Mouse (Mus musculus): ENCODE data around the gene Tpk1. TPM values are rescaled to one million over a fixed set of nuclear protein-coding genes. Genes with fewer than 3 reads are reported as not detected.

The Tpk1 gene
- polyA plus RNA-seq (2016; fragmentation: Nextera tagmentation; extraction: Ambion mirVana), result 4.6 and 4.7 TPM in 2 replicates

DNA sequence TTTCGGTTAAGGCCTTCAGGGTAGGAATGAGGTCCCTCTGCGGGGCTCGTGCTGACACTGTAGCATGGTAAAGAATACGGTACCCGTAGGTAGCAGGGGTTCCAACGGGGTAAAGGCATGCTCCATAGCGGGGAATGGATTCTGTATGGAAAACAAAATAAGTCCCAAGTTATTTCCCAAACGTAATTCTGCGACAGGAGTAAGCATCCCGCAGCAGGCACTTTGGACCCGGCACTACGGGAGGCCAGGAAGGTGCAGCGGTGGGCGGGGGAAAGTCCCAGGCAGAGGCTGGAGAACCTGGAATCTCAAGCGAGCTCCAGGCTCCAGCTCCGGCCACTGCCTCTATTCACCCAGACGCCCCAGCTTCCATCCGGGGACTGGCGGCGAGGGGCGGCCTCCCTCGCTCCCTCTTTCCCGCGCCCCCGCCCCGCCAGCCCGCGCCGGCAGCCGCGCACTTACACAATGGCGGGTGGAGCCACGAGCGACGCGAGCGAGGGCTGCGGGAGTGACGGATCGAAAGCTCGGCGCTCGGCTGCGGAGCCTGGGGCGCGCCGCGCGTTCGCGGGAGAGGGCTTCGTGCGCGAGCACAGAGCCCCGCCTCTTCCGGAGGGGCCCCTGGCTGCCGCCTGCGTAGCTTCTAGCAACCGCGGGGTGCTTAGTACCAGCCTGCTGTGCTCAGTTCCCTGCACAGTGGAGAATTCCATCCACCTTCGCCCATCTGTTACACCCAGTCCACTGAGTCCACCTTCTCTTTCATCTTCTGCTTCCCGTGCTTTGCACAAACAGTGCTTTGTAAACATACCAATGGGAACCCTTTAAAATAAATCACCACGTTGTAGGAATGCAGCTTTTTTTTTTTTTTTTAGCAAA is at the start of gene Tpk1:
Tpk1 (minus strand) TSS at position 602 of the 870 bp plus-strand sequence.
- H3K36me3 ChIP-seq, result no peaks in the 10 kb centered on the region
- under 1% methylated on average over 62 of the region's 63 CpGs for WGBS

DNA sequence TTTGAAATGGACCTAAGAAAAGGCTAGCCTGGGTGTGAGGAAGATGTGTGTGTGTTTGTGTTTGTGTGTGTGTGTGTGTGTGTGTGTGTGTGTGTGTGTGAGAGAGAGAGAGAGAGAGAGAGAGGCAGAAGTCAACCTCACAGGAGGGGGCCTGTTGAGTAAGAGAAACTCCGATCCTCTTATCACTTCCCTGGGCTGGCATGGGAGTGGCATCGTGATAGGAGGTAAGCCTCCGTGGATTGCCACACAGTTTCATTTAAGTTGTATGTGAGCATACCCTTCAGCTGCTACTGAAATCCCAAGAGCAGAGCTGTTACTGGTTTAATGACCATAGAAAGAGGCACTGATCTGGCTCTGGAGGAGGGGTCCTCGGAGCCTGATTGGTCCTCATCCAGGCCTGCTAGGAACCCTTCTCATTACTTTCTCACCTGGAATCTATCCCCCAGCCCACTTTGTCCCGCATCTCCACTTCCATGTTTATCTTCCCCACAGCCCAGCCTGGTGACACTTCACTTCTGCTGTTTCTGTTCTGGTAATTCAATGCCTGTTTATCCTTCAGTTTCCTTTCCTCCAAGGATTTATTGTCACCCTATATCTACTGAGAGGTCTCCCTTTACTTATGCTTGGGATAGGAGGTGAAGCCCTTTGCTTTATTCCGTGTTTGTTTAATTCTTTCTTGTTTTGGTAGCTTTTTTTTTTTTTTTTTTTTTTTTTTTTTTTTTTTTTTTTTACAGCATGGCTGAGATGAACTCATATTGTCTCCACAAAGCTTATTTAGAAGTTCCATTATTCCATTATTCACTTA is 36.9 kb upstream of the Tpk1 start:
- Histone ChIP-seq H3K36me3 (no peaks in the 10 kb centered on the region), H3K27me3 (ENCODE audit: low read depth, poor library complexity, severe bottlenecking) (no peaks in the 10 kb centered on the region), H3K4me1 (no peaks in the 10 kb centered on the region), H3K27ac (replicated peaks) (no peak overlapping the region), H3K9me3 (replicated peaks) (no peaks in the 10 kb centered on the region), H3K4me3 (no peak overlapping the region)
- WGBS, result 76% methylated on average over 6 of the region's 6 CpGs
- no peak for DNase-seq (ENCODE audit: low spot score)

More for the DNA sequence above, at the start of gene Tpk1:
- H3K27me3 ChIP-seq (ENCODE audit: low read depth, poor library complexity, severe bottlenecking), result no peaks in the 10 kb centered on the region
- peak within 1 kb of the TSS; percentile 68 for H3K4me3 ChIP-seq
- DNase-seq (ENCODE audit: low spot score), result peak; percentile 93
- peak within 1 kb of the TSS; percentile 95 for H3K27ac ChIP-seq (replicated peaks)
- no peaks in the 10 kb centered on the region for H3K9me3 ChIP-seq (replicated peaks)
- H3K4me1 ChIP-seq, result peaks cover 12% of the 10 kb centered on the region; the same call in 1 of the 2 replicates

DNA sequence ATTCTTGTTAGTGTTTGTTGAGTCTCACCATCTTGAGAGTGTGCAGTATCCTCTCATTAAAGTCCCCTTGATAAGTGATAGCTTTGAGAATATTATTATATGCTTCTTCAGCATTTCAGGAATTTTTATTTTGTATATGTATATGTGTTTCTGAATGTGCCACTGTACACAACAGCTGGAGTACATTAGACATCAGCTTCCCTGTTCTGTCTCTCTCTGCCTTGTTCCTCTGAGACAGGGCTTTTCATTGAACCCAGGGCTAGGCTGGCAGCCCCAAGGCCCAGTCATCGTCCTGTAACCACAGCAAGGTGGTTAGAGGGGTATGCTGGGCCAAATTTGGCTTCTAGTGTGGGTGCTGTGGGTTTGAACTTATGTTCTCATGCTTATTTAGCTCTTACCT is 25.8 kb upstream of the Tpk1 start:
- Histone ChIP-seq H3K9me3 (replicated peaks) (no peaks in the 10 kb centered on the region), H3K27me3 (ENCODE audit: low read depth, poor library complexity, severe bottlenecking) (no peaks in the 10 kb centered on the region), H3K27ac (replicated peaks) (no peak overlapping the region), H3K4me3 (no peak overlapping the region), H3K36me3 (no peaks in the 10 kb centered on the region), H3K4me1 (no peaks in the 10 kb centered on the region)
- 94% methylated on average over 1 of the region's 1 CpGs for WGBS
- DNase-seq (ENCODE audit: low spot score), result no peak

DNA sequence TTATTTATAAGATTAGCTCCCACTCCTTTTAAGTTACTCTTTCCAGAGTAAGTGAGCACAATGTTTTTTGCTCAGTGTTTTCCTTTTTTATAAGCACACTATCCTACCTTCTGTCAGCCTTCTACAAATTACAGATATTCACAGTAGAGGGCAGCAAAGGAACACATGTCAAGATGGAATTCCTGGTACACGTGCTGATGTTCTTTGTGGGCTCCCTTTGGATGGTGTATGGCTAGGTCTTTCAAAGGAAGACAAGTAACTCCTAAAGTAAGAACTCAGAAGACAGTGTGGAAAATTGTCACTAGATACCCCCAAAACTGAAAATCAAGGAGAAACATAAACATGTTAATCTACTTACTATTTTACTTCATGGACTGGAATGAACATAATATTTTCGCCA is 19.9 kb upstream of the Tpk1 start:
- H3K9me3 ChIP-seq (replicated peaks), result no peaks in the 10 kb centered on the region
- H3K4me1 ChIP-seq, result peaks cover 5% of the 10 kb centered on the region; the same call in 1 of the 2 replicates
- H3K27ac ChIP-seq (replicated peaks), result no peak overlapping the region
- 48% methylated on average over 2 of the region's 2 CpGs for WGBS
- no peaks in the 10 kb centered on the region for H3K27me3 ChIP-seq (ENCODE audit: low read depth, poor library complexity, severe bottlenecking)
- no peaks in the 10 kb centered on the region for H3K36me3 ChIP-seq
- H3K4me3 ChIP-seq, result no peak overlapping the region
- no peak for DNase-seq (ENCODE audit: low spot score)

DNA sequence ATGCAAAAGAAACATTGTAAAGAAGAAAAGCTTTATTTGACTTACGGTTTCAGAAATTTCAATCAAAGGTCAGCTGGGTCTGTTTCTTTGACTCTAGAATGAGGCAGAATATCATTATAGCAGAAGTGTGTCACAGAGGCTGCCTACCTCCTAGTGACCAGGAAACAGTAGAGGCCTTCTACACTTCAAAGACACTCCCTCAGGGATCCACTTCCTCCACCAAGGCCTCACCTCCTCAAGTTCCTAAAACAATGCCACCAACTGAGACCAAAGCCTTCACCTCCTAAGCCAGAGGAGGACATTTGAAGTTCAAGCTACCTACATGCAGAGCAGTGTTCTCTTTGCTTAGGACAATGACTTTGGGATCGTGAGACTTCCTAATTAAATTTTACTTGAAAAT is 16.5 kb upstream of the Tpk1 start:
- H3K4me3 ChIP-seq, result no peak overlapping the region

DNA sequence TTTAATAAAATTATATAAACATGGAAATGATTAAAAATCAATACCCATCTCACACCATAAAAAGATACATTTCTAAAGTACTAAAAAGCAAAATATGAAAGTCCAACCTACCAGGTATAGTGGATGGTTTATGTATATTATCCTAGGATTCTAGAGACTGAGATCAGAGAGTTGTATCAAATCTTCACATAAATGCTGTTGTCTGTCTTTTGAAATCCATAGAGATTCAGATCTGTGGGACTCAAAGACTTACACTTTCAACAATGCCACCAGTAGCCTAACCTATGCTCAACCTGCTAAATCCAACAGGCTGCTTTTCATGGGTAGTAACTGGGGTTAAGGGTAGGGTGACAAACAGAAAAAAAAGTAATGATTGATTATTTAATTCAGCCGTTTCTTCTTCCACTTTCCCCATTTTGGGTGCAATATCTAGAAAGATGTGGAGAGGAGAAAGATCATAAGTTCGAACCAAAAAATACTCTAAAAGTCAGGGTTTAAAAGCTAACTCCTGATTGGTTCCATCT is 12.7 kb upstream of the Tpk1 start:
- peaks cover 5% of the 10 kb centered on the region; the same call in 1 of the 2 replicates for H3K4me1 ChIP-seq
- no peak for DNase-seq (ENCODE audit: low spot score)
- no peak overlapping the region for H3K27ac ChIP-seq (replicated peaks)
- no peaks in the 10 kb centered on the region for H3K9me3 ChIP-seq (replicated peaks)
- WGBS, result 89% methylated on average over 2 of the region's 2 CpGs
- H3K36me3 ChIP-seq, result no peaks in the 10 kb centered on the region
- no peaks in the 10 kb centered on the region for H3K27me3 ChIP-seq (ENCODE audit: low read depth, poor library complexity, severe bottlenecking)
- H3K4me3 ChIP-seq, result no peak overlapping the region

More for the DNA sequence above, 16.5 kb upstream of the Tpk1 start:
- Histone ChIP-seq H3K9me3 (replicated peaks) (no peaks in the 10 kb centered on the region), H3K36me3 (no peaks in the 10 kb centered on the region), H3K27me3 (ENCODE audit: low read depth, poor library complexity, severe bottlenecking) (no peaks in the 10 kb centered on the region), H3K27ac (replicated peaks) (no peak overlapping the region), H3K4me1 (peaks cover 5% of the 10 kb centered on the region; the same call in 1 of the 2 replicates)
- no peak for DNase-seq (ENCODE audit: low spot score)
- WGBS, result 43% methylated on average over 2 of the region's 2 CpGs

DNA sequence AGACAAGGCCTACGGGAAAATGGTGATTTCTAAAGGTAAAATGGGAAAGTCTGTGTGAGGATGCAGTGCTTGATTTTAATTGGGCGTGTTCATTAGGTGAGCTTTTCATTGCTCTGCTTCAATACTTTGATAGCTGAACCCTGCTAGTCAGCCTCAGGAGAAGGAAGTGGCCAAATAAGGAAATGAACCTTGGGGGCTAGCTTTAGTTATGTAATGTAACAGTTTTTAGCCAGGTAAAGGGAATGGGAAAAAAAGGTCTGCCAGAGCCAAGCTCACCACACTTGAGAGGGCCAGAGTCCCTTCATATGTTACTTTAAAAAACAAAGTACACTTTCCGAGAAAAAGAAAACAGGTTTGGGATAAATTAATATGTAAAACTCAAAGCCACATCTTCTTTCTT is 11.5 kb upstream of the Tpk1 start:
- H3K27ac ChIP-seq (replicated peaks), result no peak overlapping the region
- H3K36me3 ChIP-seq, result no peaks in the 10 kb centered on the region
- 77% methylated on average over 3 of the region's 3 CpGs for WGBS
- DNase-seq (ENCODE audit: low spot score), result no peak
- no peaks in the 10 kb centered on the region for H3K27me3 ChIP-seq (ENCODE audit: low read depth, poor library complexity, severe bottlenecking)
- H3K4me3 ChIP-seq, result no peak overlapping the region
- H3K4me1 ChIP-seq, result peaks cover 2% of the 10 kb centered on the region; the same call in 1 of the 2 replicates
- no peaks in the 10 kb centered on the region for H3K9me3 ChIP-seq (replicated peaks)

DNA sequence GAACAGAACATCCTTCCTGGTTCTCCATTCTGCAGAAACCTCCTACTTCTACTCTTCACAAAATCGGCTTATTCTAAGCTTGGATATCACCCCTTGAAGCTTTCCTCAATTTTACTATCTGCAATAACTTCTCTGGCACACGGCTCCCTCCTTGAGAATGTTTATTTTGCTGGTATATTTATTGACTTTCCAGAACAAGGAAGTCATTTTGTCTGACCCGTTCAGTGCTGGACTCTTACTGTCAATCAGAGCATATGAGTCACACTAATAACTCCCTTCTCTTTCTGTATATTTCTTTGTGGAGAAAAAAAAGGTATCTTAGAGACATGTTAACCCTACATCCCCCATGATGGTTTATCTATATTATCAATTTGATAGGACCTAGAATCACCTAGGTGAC is 10.1 kb upstream of the Tpk1 start:
- Histone ChIP-seq H3K27ac (replicated peaks) (no peak overlapping the region), H3K4me1 (no peaks in the 10 kb centered on the region), H3K36me3 (no peaks in the 10 kb centered on the region), H3K4me3 (no peak overlapping the region), H3K9me3 (replicated peaks) (no peaks in the 10 kb centered on the region), H3K27me3 (ENCODE audit: low read depth, poor library complexity, severe bottlenecking) (no peaks in the 10 kb centered on the region)
- WGBS, result 71% methylated on average over 3 of the region's 3 CpGs
- DNase-seq (ENCODE audit: low spot score), result no peak

DNA sequence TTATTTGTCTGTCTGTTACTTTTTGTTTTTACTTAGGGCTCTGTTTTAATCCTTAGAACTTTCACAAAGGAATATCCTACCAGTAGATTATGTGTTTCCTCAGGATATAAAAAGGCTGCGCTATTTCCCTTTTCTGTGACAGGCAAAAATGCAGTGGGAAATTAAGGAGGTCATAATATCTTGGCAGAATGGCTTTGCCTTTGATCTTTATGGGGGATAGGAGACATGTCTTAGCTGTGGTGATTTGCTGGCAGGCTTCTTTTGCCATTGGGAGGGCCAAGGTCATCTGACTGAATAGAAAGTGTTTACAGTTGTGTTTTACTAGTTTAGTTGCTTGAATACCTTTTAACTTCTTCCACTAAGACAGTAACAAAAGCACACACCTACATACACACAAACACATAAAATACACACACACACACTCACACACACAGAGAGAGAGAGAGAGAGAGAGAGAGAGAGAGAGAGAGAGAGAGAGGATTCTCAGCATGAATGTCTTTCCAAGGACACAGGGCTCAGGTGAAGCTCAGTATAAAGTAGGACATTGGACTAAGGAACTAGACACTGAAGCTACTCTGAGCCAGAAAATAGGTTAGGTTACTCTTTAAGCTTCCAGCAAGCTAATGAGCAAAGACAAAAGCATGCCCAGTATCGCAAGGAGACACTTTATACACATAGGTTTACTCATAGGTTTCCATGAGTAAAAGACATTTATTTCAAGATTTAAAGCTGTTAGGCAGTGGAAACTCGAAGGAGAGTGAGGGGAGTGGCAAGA is 9.1 kb upstream of the Tpk1 start:
- Histone ChIP-seq H3K4me1 (no peaks in the 10 kb centered on the region), H3K4me3 (no peak overlapping the region), H3K27ac (replicated peaks) (no peak overlapping the region), H3K36me3 (no peaks in the 10 kb centered on the region), H3K27me3 (ENCODE audit: low read depth, poor library complexity, severe bottlenecking) (no peaks in the 10 kb centered on the region), H3K9me3 (replicated peaks) (no peaks in the 10 kb centered on the region)
- no peak for DNase-seq (ENCODE audit: low spot score)
- 72% methylated on average over 3 of the region's 3 CpGs for WGBS

DNA sequence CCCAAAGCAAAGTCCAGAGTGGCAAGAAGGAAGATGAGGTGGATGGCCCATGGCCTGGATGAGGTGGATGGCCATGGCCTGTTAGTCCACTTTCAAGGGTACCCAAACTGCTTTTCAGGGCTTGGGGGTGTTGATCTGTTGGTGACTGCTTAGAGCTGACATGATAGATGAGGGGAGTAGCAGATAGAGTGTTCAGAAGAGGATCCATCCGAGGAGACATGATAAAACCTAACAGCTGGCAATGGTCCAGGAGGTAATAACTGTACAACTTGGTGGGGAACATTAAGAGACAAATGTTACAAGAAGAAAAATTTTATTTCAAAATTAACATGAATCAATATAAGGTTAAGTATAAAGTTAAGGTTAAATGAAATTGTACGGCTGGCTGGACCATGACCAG is 4.9 kb upstream of the Tpk1 start:
- no peaks in the 10 kb centered on the region for H3K9me3 ChIP-seq (replicated peaks)
- no peaks in the 10 kb centered on the region for H3K27me3 ChIP-seq (ENCODE audit: low read depth, poor library complexity, severe bottlenecking)
- H3K27ac ChIP-seq (replicated peaks), result no peak overlapping the region
- no peaks in the 10 kb centered on the region for H3K36me3 ChIP-seq
- peaks cover 4% of the 10 kb centered on the region; the same call in 1 of the 2 replicates for H3K4me1 ChIP-seq
- 93% methylated on average over 2 of the region's 2 CpGs for WGBS
- DNase-seq (ENCODE audit: low spot score), result no peak
- H3K4me3 ChIP-seq, result no peak overlapping the region

DNA sequence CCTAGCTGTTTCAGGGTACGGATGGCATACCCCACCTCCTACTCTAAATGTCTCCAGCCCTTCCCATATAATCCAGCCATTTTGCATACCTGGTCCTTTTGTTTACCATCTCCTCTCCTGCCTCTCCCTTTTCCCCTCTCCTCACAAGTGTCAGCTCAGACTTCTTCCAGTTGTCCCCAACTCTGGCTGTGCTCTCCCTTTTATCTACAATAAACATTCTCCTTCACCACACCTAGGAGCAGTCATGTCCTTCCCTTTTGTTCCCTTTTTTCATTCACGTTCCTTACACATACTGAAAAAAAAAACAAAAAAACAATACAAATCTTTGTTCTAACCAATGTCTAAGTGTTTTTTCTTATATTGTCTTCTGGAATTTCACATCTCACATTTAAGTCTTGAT is 1.6 kb upstream of the Tpk1 start:
- no peak for DNase-seq (ENCODE audit: low spot score)
- Histone ChIP-seq H3K27ac (replicated peaks) (no peak overlapping the region), H3K4me1 (peaks cover 12% of the 10 kb centered on the region; the same call in 1 of the 2 replicates), H3K9me3 (replicated peaks) (no peaks in the 10 kb centered on the region), H3K36me3 (no peaks in the 10 kb centered on the region), H3K27me3 (ENCODE audit: low read depth, poor library complexity, severe bottlenecking) (no peaks in the 10 kb centered on the region), H3K4me3 (no peak overlapping the region)
- 90% methylated on average over 2 of the region's 2 CpGs for WGBS

Measured in midbrain, embryonic 10.5 days (tissue).